Mouse (Mus musculus) right cerebral cortex, adult 18-20 months (tissue): ENCODE data around the gene Nkd2.

ENCODE experiments used
- DNase-seq: peaks from one replicate; pipeline ENCODE4 v3.0.0; 2022; ENCODE audit warnings: mixed read lengths

Gene Nkd2

DNA sequence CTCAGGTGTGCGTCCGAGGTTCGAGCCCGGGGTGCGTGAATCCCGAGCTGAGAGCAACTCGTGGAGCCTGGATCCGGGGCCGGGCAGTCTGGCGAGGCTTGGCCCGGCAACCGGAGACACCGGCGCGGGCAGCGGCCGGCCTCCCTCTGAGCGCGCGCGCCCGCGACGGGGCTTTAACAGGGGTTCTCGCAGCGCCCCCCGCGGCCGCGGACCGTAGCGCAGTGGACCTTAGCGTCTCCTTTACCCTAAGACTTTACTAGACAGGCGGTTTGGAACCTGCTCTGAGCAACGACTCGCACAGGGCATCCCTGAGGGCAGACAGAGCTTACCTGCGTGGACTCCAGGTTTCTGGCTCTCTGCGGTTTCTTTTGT, at the start of gene Nkd2:
TSS of gene Nkd2 (minus strand) at position 167 of the 372 bp plus-strand sequence.
- peak; percentile 60 for DNase-seq

DNA sequence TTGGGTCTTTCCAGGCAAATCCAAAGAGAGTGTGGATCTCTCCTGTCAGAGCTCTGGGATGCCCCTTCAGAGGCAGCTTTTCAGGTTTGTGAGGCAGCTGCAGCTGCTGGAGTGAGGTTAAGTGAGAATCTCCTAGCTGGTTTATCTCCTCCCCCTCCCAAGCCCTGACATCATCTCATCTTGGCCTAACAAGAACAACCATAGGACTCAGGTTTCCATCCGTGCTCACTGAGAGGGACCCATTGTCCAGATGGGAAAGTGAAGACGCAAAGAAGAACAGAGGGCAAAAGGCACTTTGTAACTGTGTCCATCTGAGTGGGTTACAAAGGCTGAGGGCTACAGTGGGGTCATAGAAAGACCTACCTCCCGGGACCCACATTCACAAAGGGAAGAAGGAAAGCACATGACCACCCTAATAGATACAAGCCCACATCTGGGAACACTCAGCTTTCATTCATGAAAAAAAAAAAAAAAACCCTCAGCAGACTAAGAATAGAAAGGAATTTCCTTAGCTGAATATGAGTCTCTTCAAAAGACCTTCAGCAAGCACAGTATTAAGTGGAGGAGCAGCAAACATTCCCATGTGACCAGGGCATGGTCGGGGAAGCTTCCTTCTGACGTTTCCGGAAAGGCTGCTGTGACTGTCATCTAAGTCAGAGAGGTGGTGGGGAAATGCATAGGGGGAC, 45.2 kb upstream of the Nkd2 start:
- DNase-seq: no peak

DNA sequence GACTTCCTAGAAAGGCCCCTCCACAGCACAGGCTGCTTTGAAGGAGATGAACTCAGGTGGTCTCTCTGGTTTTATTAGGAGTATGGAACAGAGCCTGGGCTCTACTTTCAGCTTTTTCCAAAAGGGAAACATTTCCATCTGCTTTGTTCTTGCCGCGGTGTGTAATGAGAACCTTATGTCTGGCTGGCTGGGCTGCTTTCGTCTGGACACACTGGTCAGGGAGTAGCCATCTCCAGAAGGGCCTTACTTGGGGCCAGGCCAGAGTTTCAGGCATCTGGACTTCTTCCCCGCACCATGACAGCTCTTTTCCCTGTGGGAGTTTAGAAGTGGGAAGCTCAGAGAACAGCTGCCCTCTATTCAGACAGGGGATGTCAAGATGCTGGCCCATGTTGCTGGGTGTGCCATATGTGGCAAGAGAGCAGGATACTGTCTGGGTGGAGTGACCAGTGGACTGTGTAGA, 40.0 kb upstream of the Nkd2 start:
- DNase-seq: no peak

DNA sequence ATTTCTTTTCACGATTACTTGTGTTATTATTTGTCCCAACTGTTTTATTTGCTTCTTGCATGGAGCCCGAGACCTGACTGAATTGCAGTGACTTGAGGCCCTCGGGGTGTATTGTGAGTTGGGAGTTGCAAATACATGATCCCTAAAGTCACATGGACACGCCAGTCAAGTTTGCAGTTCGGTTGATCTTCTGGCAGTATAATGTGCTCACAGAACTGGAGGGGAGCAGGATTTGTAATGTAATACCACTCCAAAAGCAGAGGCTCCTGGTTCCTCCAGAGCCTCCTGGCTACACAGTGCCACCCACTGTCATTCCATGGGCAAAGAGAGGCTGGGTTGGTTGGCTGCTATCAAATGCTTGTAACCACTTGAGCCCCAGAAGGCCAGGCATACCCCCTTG, 39.2 kb upstream of the Nkd2 start:
- DNase-seq: no peak

DNA sequence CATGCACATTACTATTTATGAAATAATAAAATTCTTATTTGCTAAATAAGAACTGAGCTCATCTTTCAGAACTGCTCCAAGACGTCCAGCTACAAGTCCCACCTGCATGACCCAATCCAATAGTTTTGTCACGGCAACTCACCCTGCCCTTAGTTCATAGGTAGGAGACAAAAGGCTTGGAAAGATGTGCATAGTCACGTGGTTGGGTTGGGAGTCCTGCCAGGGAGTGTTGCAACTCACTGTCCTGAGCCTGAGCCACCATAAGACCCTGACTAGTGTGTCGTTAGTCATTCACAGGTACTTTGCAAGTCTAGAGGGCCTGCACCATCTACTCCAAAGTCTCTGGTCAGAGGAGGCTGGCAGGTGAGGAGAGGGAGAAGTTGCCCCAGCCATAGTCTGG, 38.6 kb upstream of the Nkd2 start:
- no peak for DNase-seq

DNA sequence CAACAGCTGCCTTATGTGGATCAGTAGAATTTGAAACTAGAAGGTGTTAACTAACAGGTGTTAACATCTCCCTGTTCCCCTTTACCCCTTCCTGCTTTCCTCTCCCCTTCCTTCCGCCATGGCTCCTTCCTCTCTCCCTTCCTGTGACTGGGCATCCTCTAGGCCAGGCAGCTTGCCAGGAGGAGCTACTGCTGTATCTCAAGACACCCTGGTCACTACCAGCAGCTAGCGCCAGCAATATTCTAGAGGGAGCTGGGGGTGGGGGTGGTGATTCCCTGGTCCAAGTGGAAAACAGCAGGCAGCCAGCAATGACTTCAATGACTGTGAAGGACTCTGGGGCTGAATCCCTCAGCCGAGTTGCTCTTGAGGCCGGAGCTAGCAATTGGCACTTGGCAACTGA, 38.2 kb upstream of the Nkd2 start:
- no peak for DNase-seq

DNA sequence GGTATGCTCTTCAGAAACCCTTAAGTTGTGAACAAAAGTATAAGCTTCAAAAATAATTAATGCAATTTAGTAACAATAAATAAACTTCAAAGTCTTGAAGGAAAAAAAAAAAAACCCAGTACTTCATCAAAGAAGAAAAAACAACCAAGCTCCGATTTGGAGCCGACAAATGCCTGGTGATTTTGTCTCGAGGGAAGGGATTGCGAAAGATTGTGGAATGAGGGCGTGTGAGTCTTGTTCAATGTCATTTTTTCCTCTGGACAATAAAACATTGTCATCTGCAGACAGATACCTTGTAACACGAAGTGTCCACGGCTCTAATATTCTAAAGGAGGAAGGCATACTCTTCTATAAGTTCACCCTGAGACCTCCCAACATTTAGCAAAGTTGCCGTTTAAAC, 33.9 kb upstream of the Nkd2 start:
- DNase-seq: no peak

DNA sequence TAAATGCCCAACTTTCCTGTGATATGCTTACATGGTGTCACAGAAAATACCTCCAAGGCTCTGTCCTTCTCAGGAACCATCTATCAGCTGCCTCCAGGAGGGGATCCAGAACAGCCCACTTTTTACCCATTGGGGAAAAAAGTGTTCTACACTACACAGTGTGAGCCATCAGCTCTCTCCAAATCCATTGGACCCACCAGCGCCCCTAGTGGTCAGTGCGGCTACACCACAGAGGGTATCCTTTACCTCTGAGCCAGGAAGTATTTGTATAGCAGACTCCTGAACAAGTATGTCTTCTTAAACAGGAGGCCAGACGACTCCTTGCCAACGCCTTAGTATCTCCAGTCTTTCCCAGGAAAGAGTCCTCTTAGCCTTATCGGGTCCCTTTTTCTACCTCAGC, 32.4 kb upstream of the Nkd2 start:
- DNase-seq: no peak

DNA sequence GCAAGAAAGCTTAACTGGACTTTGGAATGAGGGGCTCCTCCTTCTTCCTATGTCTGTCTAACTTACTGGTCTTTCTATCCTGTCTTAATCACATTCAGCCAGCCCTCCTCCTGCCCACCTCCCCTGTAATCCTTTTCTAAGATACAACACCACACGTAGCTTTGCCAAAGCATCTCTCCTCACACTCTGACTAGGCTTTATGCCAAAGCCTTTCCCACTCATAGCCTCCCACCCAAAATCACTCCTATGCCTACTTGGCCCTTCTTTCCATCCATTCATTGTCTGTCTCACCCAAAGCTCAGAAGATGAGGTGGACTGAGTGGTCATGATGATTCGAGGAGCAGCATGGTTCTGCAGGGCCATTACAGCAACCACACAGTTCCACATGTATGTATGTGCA, 24.7 kb upstream of the Nkd2 start:
- peak; percentile 24 for DNase-seq

DNA sequence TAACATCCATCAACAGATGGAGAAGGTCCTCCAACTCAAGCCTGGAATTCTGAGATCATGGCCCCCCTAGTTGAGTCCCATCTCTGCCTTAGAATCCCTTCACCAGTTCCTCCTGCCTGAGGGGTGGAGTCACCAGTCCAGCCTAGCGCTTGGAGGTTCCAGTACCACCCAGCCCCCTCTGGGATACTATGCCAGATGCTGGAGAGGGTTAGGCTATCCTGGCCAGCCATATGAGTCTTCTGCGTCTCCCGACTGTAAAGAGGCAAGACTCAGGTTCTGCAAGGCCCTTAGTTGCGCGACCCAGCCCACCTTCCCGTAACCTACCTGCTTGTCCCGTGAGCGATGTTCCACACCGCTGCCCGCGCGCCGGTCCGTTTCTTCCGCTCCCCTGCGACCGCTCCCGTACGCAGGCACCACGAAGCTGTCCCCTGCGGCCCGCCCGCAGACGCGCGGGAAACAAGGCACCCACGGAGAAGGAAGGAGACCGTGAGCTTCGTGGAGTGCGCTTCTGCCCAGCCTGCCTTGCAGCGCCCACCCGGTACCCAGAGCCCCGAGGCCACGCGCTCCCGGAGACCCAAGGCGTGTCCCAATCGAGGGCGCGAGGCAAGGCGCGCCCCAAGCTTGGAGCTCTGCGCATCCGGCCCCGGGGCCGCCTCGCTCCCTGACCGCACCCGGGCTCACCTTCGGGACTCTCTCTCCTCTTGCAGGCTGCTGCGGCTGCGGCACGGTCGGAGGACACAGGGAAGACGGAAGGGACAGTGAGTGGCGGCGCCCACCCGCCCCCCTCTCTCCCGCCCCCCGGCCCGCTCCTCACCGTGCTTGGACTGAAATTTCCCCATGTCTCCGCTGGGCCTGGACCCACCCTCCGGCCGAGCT, 604 bp downstream of the Nkd2 start:
- no peak for DNase-seq

DNA sequence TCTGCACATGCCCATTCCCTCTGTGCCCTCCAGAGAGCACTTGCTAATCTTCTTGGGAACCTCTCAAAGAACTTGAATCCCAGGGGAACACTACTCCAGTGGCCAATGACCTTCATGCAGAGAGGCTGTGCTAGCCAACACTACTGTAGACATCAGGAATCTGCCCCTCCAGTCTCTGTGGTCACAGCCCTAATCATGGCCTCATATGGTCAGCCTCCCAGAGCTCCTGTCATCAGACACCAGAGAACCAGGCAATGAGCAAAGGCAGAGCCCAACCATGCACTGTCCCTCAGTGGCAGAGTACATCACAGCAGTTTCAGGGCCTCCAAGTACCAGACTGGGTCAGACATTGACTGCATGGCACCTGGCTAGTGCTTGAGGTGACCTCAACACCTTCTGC, 4.7 kb downstream of the Nkd2 start:
- DNase-seq: no peak

DNA sequence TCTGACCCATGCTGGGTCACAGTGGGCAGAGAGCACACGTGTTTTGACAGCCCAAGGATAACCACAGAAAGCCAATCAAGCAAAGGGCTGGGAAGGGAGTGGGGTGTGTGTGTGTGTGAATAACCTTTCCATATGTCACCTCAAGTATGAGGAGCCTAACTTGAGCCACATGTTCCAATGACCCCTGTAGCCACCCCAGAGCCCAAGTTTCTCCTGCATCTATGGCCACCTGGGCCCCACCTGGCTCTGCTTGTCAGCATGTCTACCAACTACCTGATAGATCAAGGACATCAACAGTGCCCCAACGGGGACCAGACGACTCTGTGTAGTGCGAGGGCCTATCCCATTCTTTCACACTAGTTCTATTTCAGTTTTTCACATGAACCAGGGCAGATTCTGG, 7.7 kb downstream of the Nkd2 start:
- no peak for DNase-seq

DNA sequence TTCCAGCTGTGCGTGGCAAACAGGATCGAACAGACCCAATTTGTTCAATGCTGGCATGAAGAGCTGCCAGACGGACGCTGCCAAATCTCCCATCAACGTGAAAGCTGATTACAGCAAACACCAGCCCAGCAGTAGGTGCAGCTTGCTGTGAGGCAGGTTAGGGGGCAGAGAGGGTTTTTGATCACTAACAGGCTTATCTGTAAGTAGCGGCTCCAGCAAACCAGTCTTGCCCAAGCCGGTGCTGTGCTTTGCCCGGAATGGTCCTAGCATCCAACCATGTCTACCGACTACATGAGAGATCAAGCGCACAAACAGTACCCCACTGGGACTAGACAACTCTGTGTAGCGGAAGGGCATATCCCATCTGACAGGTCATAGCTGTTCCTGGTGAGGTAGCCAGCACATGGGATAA, 8.3 kb downstream of the Nkd2 start:
- no peak for DNase-seq

DNA sequence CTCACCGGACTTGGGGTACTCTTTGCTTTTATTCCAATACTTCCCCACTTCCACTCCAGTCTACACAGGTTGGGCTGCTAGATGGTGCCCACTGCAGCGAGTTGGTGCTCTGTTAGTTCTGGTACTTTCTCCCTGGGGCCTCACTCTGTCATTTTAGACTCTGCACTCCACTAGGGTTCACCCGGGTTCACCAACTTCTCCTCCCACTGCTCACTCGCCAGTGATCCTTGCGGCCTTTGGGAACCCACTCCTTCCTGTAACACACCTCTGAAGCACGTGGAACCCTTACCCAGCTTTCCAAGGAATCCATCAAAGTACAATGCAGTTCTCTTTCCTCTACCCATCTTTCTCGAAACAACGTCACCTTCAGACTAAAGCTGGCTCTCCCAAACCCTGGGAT, 9.7 kb downstream of the Nkd2 start:
- DNase-seq: no peak

DNA sequence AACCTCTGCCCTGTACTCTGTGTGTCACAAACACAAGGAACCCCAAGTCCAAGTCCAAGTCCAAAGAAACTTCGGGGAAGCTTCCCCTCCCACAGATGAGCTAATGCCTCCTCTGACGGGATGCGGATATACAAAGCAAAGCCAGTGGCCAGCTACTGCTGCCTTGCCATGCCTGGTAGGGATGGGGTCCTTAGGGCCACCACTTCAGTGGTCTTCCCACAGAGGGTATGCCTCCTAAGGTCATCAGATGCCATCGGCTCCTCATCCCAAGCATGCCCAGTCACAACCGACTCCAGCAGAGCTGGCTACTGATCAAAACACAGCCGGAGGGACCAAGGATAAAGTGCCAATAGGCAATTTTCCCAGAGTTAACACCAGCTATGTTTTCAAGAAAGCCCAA, 10.9 kb downstream of the Nkd2 start:
- no peak for DNase-seq

DNA sequence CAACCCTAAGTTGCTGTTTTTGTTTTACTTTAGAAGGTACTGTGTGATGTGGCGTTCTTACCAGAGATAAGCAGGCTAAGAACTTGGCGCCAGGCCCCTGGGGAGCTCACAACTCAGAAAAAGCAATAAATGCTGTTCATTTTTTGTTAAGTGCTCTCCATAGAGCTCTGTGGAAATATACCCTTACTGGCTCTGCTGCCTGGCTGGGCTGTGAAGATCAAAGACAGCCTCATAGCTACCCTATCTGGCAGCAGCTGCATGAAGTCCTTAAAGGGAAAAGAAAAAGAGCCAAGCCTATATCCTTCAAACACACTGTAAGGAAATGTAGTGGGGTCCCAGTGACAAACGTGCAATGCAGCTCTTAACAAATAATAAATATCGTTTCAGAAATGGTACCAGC, 11.6 kb downstream of the Nkd2 start:
- no peak for DNase-seq

DNA sequence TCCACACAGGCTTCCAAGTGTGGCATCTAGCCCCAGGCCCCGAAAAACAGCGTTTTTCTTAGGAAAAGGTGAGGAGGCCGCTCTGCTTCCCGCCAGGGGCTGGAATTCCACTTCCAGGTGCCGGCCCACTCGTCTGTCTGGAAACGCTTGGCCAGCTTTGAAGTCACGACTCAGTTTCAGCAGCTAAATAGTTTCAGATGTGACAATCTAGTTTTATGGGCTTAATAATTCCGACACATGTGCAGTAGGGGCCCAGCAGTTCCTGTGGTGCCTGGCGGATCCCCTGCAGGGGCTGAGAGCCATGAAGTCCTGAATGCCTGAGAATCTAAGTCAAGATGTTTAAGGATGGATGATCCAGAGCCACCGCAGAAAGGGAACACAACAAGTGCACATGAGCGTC, 13.6 kb downstream of the Nkd2 start:
- no peak for DNase-seq

DNA sequence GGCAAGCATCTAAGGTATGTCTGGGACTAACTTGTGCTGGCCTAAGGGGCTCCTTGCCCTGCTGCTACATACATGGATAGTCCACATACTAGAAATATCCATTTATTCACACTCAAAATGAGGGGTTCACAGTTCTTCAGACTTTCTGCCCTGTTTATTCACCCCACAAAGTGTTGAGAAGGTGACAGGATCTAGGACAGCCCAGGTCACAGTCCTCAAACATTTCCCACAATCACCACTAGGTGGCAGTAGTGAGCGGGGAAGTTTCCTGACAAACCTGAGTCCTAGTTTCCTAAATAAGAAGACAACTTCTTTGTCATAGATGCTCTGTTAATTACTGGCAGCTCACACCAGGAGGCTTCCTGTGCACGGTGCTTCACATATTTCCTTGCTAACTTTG, 15.9 kb downstream of the Nkd2 start:
- peak; percentile 14 for DNase-seq

DNA sequence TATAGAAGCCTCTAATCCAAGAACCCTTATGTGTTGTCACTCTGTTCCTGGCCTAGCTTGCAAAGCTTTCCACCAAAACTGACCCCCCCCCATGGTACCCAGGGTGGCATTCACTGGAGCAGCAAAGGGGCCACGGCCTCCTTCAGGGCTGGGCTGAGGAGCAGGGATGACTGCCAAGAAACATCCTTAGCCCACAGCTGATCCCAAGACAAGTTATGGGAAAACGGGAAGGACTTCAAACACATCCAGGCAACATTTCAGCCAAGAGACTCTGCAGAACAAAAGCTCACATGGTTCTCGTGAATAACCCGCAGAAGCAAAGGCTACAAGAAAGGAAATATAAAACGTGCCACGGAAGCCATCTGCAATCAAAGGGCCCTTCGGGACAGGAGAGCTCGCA, 20.2 kb downstream of the Nkd2 start:
- DNase-seq: no peak

DNA sequence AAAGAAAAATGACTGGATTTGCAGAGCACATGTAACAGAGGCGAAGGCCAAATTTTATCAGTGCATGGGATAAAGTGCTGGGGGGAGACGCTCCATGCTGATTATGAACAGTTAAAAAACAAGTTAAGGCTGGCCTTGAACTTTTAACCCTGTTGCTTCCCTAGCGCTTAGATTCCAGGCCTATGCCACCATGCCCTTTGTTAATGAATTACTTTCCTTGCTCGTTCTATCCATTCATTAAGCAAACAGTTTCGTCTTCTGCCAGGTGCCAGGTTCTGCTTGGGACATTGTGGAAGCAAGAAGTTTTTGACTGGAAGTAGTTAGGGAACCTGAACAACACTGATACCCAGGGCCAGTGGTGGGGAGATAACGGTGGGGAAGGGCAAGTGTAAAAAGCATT, 23.7 kb downstream of the Nkd2 start:
- no peak for DNase-seq

DNA sequence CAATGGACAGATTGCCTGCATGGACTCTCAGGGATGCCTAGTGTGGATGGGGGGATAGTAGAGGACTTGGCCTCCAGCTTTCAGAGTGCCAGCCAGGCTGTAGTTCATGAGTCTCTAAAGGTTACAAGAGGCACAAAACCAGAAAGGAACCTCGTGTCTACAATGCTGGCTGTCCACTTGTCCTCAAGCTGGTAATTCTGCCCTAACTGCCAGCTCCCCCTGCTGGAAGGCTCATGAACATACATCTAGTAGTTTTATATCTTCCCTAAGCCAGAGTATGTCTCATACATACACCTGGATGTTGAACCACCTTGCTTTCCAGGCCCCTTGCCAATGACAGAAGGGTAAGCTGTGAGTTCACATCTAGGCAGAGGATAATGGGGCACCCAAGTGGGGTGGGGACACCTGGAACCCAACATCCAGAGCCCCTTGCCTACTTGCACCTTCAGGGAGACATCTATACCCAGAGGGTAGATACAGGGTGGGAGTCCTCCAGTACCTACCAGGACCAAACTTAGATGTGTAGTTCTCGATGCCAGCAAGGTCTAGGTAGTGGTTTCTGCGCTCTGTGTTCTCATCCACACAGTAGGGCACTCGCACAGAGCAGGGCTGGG, 25.1 kb downstream of the Nkd2 start:
- peak; percentile 25 for DNase-seq

DNA sequence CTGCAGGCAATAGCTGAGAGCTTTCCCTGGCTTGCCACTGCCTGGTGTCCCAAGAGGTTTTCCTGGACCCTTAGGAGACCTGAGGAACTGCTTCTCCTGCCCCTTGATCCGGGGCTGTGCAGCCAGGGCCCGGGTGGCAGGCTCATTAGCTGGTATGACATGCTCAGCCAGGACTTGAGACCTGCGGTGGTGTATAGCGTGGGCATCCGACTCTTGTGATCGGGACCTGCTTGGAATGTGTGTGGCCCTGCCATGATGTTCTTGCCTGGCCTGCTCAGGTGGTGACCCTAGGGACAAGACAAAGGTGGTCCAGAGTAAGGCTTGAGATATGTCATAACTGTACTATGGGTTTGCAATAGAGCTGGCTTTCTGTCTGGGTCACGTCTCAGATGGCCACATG, 26.2 kb downstream of the Nkd2 start:
- no peak for DNase-seq

DNA sequence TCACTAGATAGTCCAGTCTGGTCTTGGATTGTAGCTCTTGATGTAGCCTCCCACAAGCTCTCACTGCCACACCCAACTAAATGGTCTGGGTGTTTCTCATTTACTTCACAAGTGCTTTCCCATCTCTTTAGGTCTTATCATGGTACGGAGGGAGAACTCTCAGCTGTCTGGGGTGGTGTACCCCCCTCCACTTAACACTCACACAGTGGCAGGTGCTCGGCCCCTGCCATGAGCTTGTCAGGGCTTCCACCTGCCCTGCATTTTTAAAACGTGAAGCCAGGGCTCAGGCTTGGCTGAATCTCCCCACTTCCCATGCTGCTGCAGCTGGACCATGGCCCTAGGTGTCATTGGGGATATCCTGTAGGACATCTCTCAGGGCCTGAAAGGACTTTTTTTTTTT, 28.5 kb downstream of the Nkd2 start:
- no peak for DNase-seq

DNA sequence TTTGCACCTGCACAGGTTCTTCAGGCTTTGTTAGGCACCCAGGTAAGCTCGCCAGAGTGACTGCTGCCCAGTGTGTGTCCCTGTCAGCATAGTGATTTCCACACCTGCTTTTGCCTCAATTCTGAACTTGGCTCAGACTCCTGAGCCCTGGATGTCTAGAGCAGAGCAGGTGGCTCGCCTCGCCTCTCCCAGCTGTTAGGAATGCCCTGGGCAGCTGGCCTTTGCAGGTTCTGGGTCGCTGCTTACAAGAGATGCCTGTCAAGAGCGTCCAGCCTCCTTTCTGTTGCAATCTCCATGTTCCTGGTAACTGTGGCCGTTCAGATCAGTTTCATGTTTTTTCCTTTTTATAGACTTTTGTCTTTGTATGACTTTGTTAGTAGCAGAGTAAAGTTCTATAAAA, 31.1 kb downstream of the Nkd2 start:
- no peak for DNase-seq
